Mouse (Mus musculus): ENCODE measurements around the gene 3100002H09Rik.

- TF ChIP-seq CTCF (IDR thresholded peaks at IDR 0.05; ENCODE audit: control insufficient read depth, insufficient read depth, low read length) (no peak), POLR2A (IDR thresholded peaks at IDR 0.05; ENCODE audit: borderline replicate concordance, control insufficient read depth, low read depth, low read length) (no peak)
Observed at GRCm38 (mm10) chr4:124632856-124633255, 22.3 kb upstream of the 3100002H09Rik start.

All from bone marrow, adult 2 months (tissue).